8 mouse cellular contexts compared by ENCODE assay signal in genomic region chr1:165709629-165710256, GRCm38 (mm10). TPM values are rescaled to one million over a fixed set of nuclear protein-coding genes. Genes with fewer than 3 reads are reported as not detected.
DNase-seq lines count a peak whose midpoint lies in the region; ATAC-seq lines count a peak whose summit lies in the region.

TSS of gene Rcsd1 (minus strand) at chr1:165709757.

- peak within 1 kb of the TSS; percentile 98 for H3K4me2 ChIP-seq in forebrain, embryonic 13.5 days
- no peak within 1 kb of the TSS for H3K4me2 ChIP-seq in forebrain, embryonic 11.5 days (ENCODE audit: low read depth, low read length, severe bottlenecking)

- no peaks in the 10 kb centered on the region for H3K36me3 ChIP-seq in forebrain, embryonic 13.5 days (ENCODE audit: poor library complexity, severe bottlenecking)
- H3K36me3 ChIP-seq in forebrain, embryonic 11.5 days (ENCODE audit: control insufficient read depth, insufficient read depth, low read length): no peaks in the 10 kb centered on the region
- H3K36me3 ChIP-seq in limb, embryonic 10.5 days: no peaks in the 10 kb centered on the region

- 54% methylated on average over 5 of the region's 5 CpGs for WGBS in forebrain, embryonic 13.5 days
- WGBS in forebrain, embryonic 11.5 days: 52% methylated on average over 5 of the region's 5 CpGs
- WGBS in limb, embryonic 10.5 days: 63% methylated on average over 5 of the region's 5 CpGs

- DNase-seq in forebrain, embryonic 11.5 days (ENCODE audit: low spot score): no peak
- DNase-seq in adrenal gland, postnatal 10 days: no peak
- no peak for DNase-seq in gonadal fat pad, adult 2 months (ENCODE audit: low read depth)
- DNase-seq in limb, embryonic 10.5 days (ENCODE audit: low spot score): no peak
- DNase-seq in urinary bladder, postnatal 10 days (ENCODE audit: low spot score): no peak
- no peak for DNase-seq in adipocyte (ENCODE audit: low spot score)

- H3K27me3 ChIP-seq in forebrain, embryonic 13.5 days: peaks cover 46% of the 10 kb centered on the region
- peaks cover 11% of the 10 kb centered on the region for H3K27me3 ChIP-seq in forebrain, embryonic 11.5 days (ENCODE audit: control insufficient read depth, insufficient read depth, low read length)
- H3K27me3 ChIP-seq in limb, embryonic 10.5 days (ENCODE audit: low read depth, poor library complexity, severe bottlenecking): peaks cover 49% of the 10 kb centered on the region

- H3K4me1 ChIP-seq in forebrain, embryonic 13.5 days: peaks cover 13% of the 10 kb centered on the region
- peaks cover 3% of the 10 kb centered on the region; the same call in 1 of the 2 replicates for H3K4me1 ChIP-seq in forebrain, embryonic 11.5 days (replicated peaks; ENCODE audit: control insufficient read depth, insufficient read depth, low read length)
- H3K4me1 ChIP-seq in limb, embryonic 10.5 days: peaks cover 26% of the 10 kb centered on the region

- H3K27ac ChIP-seq in forebrain, embryonic 13.5 days: no peak within 1 kb of the TSS
- H3K27ac ChIP-seq in forebrain, embryonic 11.5 days (ENCODE audit: low read depth, low read length): no peak within 1 kb of the TSS
- 0 out of 2 replicates have a peak within 1 kb of the TSS, but pooled peaks have one; percentile 86 for H3K27ac ChIP-seq in limb, embryonic 10.5 days

- no peak within 1 kb of the TSS for H3K9ac ChIP-seq in forebrain, embryonic 13.5 days
- H3K9ac ChIP-seq in forebrain, embryonic 11.5 days (ENCODE audit: low read length): no peak within 1 kb of the TSS

- ATAC-seq in forebrain, embryonic 13.5 days: no peak
- ATAC-seq in forebrain, embryonic 11.5 days (replicated peaks; ENCODE audit: low FRiP score): no peak
- peak; percentile 62 for ATAC-seq in neutrophil, adult 5-6 weeks (ENCODE audit: extremely low read depth, insufficient number of reproducible peaks, low FRiP score, poor library complexity, severe bottlenecking)

- no peaks in the 10 kb centered on the region for H3K9me3 ChIP-seq in forebrain, embryonic 13.5 days (replicated peaks)
- no peaks in the 10 kb centered on the region for H3K9me3 ChIP-seq in forebrain, embryonic 11.5 days (ENCODE audit: control insufficient read depth, low read length)
- H3K9me3 ChIP-seq in limb, embryonic 10.5 days (replicated peaks): no peaks in the 10 kb centered on the region

- H3K4me3 ChIP-seq in forebrain, embryonic 13.5 days: 0 out of 2 replicates have a peak within 1 kb of the TSS, but pooled peaks have one; percentile 60
- no peak within 1 kb of the TSS for H3K4me3 ChIP-seq in forebrain, embryonic 11.5 days (ENCODE audit: low read depth, low read length)
- H3K4me3 ChIP-seq in limb, embryonic 10.5 days: peak within 1 kb of the TSS; percentile 72; the same call in 1 of the 2 replicates

RNA-seq across cellular contexts. Expression of gene Rcsd1, which starts in this region (rescaled TPM):
- 6.5 and 7.0 TPM in 2 replicates for polyA plus RNA-seq in forebrain, embryonic 13.5 days (2015; fragmentation: Nextera tagmentation; extraction: Ambion mirVana)
- polyA plus RNA-seq in forebrain, embryonic 11.5 days (2014; fragmentation: Nextera tagmentation; extraction: Ambion mirVana): 6.4 and 7.2 TPM in 2 replicates
- 10 to 100 TPM; 27.8 to 32.6 TPM for total RNA-seq in adrenal gland, postnatal 10 days (2021)
- 14.5 and 16.2 TPM in 2 replicates for polyA plus RNA-seq in gonadal fat pad, adult 2 months (2012; rRNA removed)
- 10.1 and 10.8 TPM in 2 replicates for polyA plus RNA-seq in limb, embryonic 10.5 days (2016; fragmentation: Nextera tagmentation; extraction: Ambion mirVana)
- total RNA-seq in neutrophil, adult 5-6 weeks (2017): 371 and 393 TPM in 2 replicates

Comparison
In these comparisons a context has a peak if more than half of its experiments do, and no peak if none do; other contexts are left out.
1. RNA of gene Rcsd1 (total RNA-seq): 371 to 393 TPM in neutrophil, adult 5-6 weeks; 27.8 to 32.6 TPM in adrenal gland, postnatal 10 days; every median in the first group is over 10 times any median in the second.